Comparison of ENCODE assay signal across 9 mouse cellular contexts in the genomic region with DNA sequence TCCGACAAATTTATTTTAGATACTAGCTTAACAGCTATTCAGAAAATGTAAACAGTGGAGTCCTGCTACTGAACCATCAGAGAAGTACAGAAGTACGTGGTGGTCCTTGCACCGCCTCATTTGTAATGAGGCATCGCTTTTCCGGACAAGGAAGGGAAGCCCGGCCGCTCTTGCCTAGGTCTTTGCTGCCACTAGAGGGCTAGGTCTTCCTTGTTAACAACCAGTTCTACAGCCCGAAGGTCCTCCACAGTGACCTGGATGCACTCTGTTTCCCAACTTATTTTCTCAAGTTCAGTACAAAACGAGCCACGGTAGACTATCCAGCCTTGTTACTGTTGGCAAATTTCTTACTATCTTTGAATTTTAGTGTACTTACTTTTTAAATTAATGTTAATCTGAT. TPM values are rescaled to one million over a fixed set of nuclear protein-coding genes. Genes with fewer than 3 reads are reported as not detected.
DNase-seq lines count a peak whose midpoint lies in the region; ATAC-seq and TF ChIP-seq lines count a peak whose summit lies in the region.
"Had no signal": no experiment of that assay in that cellular context is flagged by ENCODE, and none has a peak within 500 bp of the region (broad histone marks: within the 10 kb centered on the region; RNA-seq: fewer than 3 reads in every experiment).

No protein-coding gene starts in this region.

- no peak for ATAC-seq in midbrain, embryonic 15.5 days (replicated peaks)
- no peak for ATAC-seq in midbrain, postnatal 0 days (ENCODE audit: low FRiP score)

- no peak overlapping the region for H3K9ac ChIP-seq in midbrain, embryonic 15.5 days
- H3K9ac ChIP-seq in midbrain, postnatal 0 days (replicated peaks; ENCODE audit: low read length, poor library complexity, severe bottlenecking): no peak overlapping the region
- H3K9ac ChIP-seq: stomach, embryonic 15.5 days had no signal

- no peaks in the 10 kb centered on the region for H3K4me1 ChIP-seq in midbrain, embryonic 10.5 days
- no peaks in the 10 kb centered on the region for H3K4me1 ChIP-seq in midbrain, embryonic 15.5 days
- H3K4me1 ChIP-seq in embryonic facial prominence, embryonic 10.5 days: no peaks in the 10 kb centered on the region
- H3K4me1 ChIP-seq in midbrain, postnatal 0 days (ENCODE audit: insufficient read depth, low read length): no peaks in the 10 kb centered on the region
- H3K4me1 ChIP-seq: stomach, embryonic 15.5 days had no signal

- peaks cover 27% of the 10 kb centered on the region for H3K36me3 ChIP-seq in midbrain, embryonic 10.5 days
- no peaks in the 10 kb centered on the region for H3K36me3 ChIP-seq in midbrain, embryonic 15.5 days (replicated peaks)
- H3K36me3 ChIP-seq in embryonic facial prominence, embryonic 10.5 days (replicated peaks): peaks cover 32% of the 10 kb centered on the region
- 0 out of 2 replicates have a peak, but pooled peaks cover 6% of the 10 kb centered on the region for H3K36me3 ChIP-seq in midbrain, postnatal 0 days (ENCODE audit: insufficient read depth, low read length)
- H3K36me3 ChIP-seq: stomach, embryonic 15.5 days had no signal

- 42% methylated on average over 10 of the region's 10 CpGs for WGBS in midbrain, embryonic 10.5 days
- WGBS in midbrain, embryonic 15.5 days: 33% methylated on average over 10 of the region's 10 CpGs
- 38% methylated on average over 10 of the region's 10 CpGs for WGBS in embryonic facial prominence, embryonic 10.5 days
- 33% methylated on average over 10 of the region's 10 CpGs for WGBS in midbrain, postnatal 0 days

- no peak overlapping the region for H3K4me3 ChIP-seq in midbrain, embryonic 10.5 days
- H3K4me3 ChIP-seq in midbrain, embryonic 15.5 days: no peak overlapping the region
- no peak overlapping the region for H3K4me3 ChIP-seq in embryonic facial prominence, embryonic 10.5 days
- H3K4me3 ChIP-seq in midbrain, postnatal 0 days (ENCODE audit: low read depth, low read length): no peak overlapping the region
- H3K4me3 ChIP-seq: stomach, embryonic 15.5 days had no signal

- no peaks in the 10 kb centered on the region for H3K9me3 ChIP-seq in midbrain, embryonic 10.5 days (replicated peaks)
- no peaks in the 10 kb centered on the region for H3K9me3 ChIP-seq in midbrain, embryonic 15.5 days
- H3K9me3 ChIP-seq in embryonic facial prominence, embryonic 10.5 days: no peaks in the 10 kb centered on the region
- no peaks in the 10 kb centered on the region for H3K9me3 ChIP-seq in midbrain, postnatal 0 days (ENCODE audit: low read length)
- H3K9me3 ChIP-seq: stomach, embryonic 15.5 days had no signal

- DNase-seq in adrenal gland, adult (ENCODE audit: inconsistent age in 2 of 2, low spot score in 1 of 2): peak; percentile 36 to 79
- no peak for DNase-seq in adrenal gland, postnatal 4 days (ENCODE audit: low spot score in 2 of 2)
- peak; percentile 50 for DNase-seq in midbrain, embryonic 10.5 days (ENCODE audit: low spot score)
- peak; percentile 52 for DNase-seq in embryonic facial prominence, embryonic 10.5 days (ENCODE audit: low spot score)
- DNase-seq in kidney, postnatal 14 days: peak; percentile 56
- peak; percentile 62 for DNase-seq in midbrain, postnatal 0 days (ENCODE audit: low spot score)
- DNase-seq in urinary bladder, postnatal 4 days (ENCODE audit: low spot score in 2 of 2): no peak

- no peaks in the 10 kb centered on the region for H3K27me3 ChIP-seq in midbrain, embryonic 10.5 days (ENCODE audit: low read depth, poor library complexity, severe bottlenecking)
- H3K27me3 ChIP-seq in midbrain, embryonic 15.5 days (replicated peaks): no peaks in the 10 kb centered on the region
- H3K27me3 ChIP-seq in embryonic facial prominence, embryonic 10.5 days (replicated peaks; ENCODE audit: low read depth, poor library complexity, severe bottlenecking): no peaks in the 10 kb centered on the region
- H3K27me3 ChIP-seq in midbrain, postnatal 0 days (ENCODE audit: insufficient read depth, low read length): no peaks in the 10 kb centered on the region
- H3K27me3 ChIP-seq: stomach, embryonic 15.5 days had no signal

- no peak overlapping the region for H3K4me2 ChIP-seq in midbrain, embryonic 15.5 days
- H3K4me2 ChIP-seq in midbrain, postnatal 0 days (ENCODE audit: low read depth, low read length, poor library complexity, severe bottlenecking): no peak overlapping the region
- H3K4me2 ChIP-seq: stomach, embryonic 15.5 days had no signal

- H3K27ac ChIP-seq in midbrain, embryonic 10.5 days (replicated peaks): no peak overlapping the region
- H3K27ac ChIP-seq in midbrain, embryonic 15.5 days: no peak overlapping the region
- no peak overlapping the region for H3K27ac ChIP-seq in embryonic facial prominence, embryonic 10.5 days (replicated peaks)
- no peak overlapping the region for H3K27ac ChIP-seq in midbrain, postnatal 0 days (ENCODE audit: low read depth, low read length)
- H3K27ac ChIP-seq: stomach, embryonic 15.5 days had no signal

- peak; percentile 76 for TF ChIP-seq CTCF in midbrain, postnatal 0 days (IDR thresholded peaks at IDR 0.05)

RNA-seq across cellular contexts. Expression of gene Hsf5, which starts 12.9 kb away (rescaled TPM):
- under 1 TPM; 0.17 TPM for total RNA-seq in adrenal gland, postnatal 4 days (2021)
- 0.40 and 0.42 TPM in 2 replicates for polyA plus RNA-seq in midbrain, embryonic 10.5 days (2016; fragmentation: Nextera tagmentation; extraction: Ambion mirVana)
- polyA plus RNA-seq in midbrain, embryonic 15.5 days (2015; fragmentation: Nextera tagmentation; extraction: Ambion mirVana): 0.37 and 0.61 TPM in 2 replicates
- 0.27 and 0.41 TPM in 2 replicates for polyA plus RNA-seq in embryonic facial prominence, embryonic 10.5 days (2016; fragmentation: Nextera tagmentation; extraction: Ambion mirVana)
- total RNA-seq in midbrain, postnatal 0 days (2014; rRNA removed): 0.11 and 0.52 TPM in 2 replicates
- 0.10 and 0.25 TPM in 2 replicates for polyA plus RNA-seq in midbrain, postnatal 0 days (2015; fragmentation: Nextera tagmentation; extraction: Ambion mirVana)

RNA-seq across cellular contexts. Expression of gene Rnf43, which starts 32.7 kb away (rescaled TPM):
- 1 to 10 TPM; 4.4 to 5.7 TPM for total RNA-seq in adrenal gland, postnatal 4 days (2021)
- 0.95 and 1.3 TPM in 2 replicates for polyA plus RNA-seq in midbrain, embryonic 10.5 days (2016; fragmentation: Nextera tagmentation; extraction: Ambion mirVana)
- polyA plus RNA-seq in midbrain, embryonic 15.5 days (2015; fragmentation: Nextera tagmentation; extraction: Ambion mirVana): 0.83 and 1.2 TPM in 2 replicates
- 3.2 and 3.3 TPM in 2 replicates for polyA plus RNA-seq in embryonic facial prominence, embryonic 10.5 days (2016; fragmentation: Nextera tagmentation; extraction: Ambion mirVana)
- total RNA-seq in midbrain, postnatal 0 days (2014; rRNA removed): 2.8 and 5.0 TPM in 2 replicates
- polyA plus RNA-seq in midbrain, postnatal 0 days (2015; fragmentation: Nextera tagmentation; extraction: Ambion mirVana): 0.56 and 0.93 TPM in 2 replicates

RNA-seq across cellular contexts. Expression of gene Mtmr4, which starts 37.9 kb away (rescaled TPM):
- total RNA-seq in adrenal gland, postnatal 4 days (2021): 10 to 100 TPM; 29.1 to 33.1 TPM
- polyA plus RNA-seq in midbrain, embryonic 10.5 days (2016; fragmentation: Nextera tagmentation; extraction: Ambion mirVana): 63.5 and 69.8 TPM in 2 replicates
- polyA plus RNA-seq in midbrain, embryonic 15.5 days (2015; fragmentation: Nextera tagmentation; extraction: Ambion mirVana): 57.2 and 59.8 TPM in 2 replicates
- polyA plus RNA-seq in embryonic facial prominence, embryonic 10.5 days (2016; fragmentation: Nextera tagmentation; extraction: Ambion mirVana): 71.1 and 79.2 TPM in 2 replicates
- 98.9 and 116 TPM in 2 replicates for total RNA-seq in midbrain, postnatal 0 days (2014; rRNA removed)
- 33.2 and 34.1 TPM in 2 replicates for polyA plus RNA-seq in midbrain, postnatal 0 days (2015; fragmentation: Nextera tagmentation; extraction: Ambion mirVana)

Comparison
In these comparisons a context has a peak if more than half of its experiments do, and no peak if none do; other contexts are left out.
1. DNase-seq: peak in adrenal gland, adult (2 of 2), midbrain, embryonic 10.5 days (single experiment), embryonic facial prominence, embryonic 10.5 days (single experiment), kidney, postnatal 14 days (single experiment) and midbrain, postnatal 0 days (single experiment); none in adrenal gland, postnatal 4 days (0 of 2) and urinary bladder, postnatal 4 days (0 of 2).